Mouse (Mus musculus) spleen, adult 18-20 months (tissue): ENCODE measurements around the gene Cpvl.

ENCODE experiments used
- DNase-seq, 2 experiments: peaks; one replicate each; pipeline ENCODE4 v3.0.0; 2022; ENCODE audit warnings: mixed read lengths in 2 of 2

The Cpvl gene

GRCm38 (mm10) chr6:53931605-53932004 lies 46.9 kb downstream of the Cpvl start:
- DNase-seq: no peak

GRCm38 (mm10) chr6:53929858-53930257 lies 48.6 kb downstream of the Cpvl start:
- DNase-seq: no peak

- no peak for DNase-seq
These were observed 52.3 kb downstream of the Cpvl start for GRCm38 (mm10) chr6:53926197-53926596.

- DNase-seq: no peak
These were observed 53.3 kb downstream of the Cpvl start for GRCm38 (mm10) chr6:53925192-53925591.

GRCm38 (mm10) chr6:53920041-53920440 lies 58.4 kb downstream of the Cpvl start:
- no peak for DNase-seq

- no peak for DNase-seq
These were observed 61.4 kb downstream of the Cpvl start for GRCm38 (mm10) chr6:53917026-53917558.

- DNase-seq: no peak
These were observed 63.1 kb downstream of the Cpvl start for GRCm38 (mm10) chr6:53915347-53915746.

GRCm38 (mm10) chr6:53913151-53913550 lies 65.3 kb downstream of the Cpvl start:
- no peak for DNase-seq

- no peak for DNase-seq
These were observed 66.2 kb downstream of the Cpvl start for GRCm38 (mm10) chr6:53912112-53912782.

- DNase-seq: no peak
These were observed 68.5 kb downstream of the Cpvl start for GRCm38 (mm10) chr6:53909986-53910385.

- no peak for DNase-seq
These were observed 69.0 kb downstream of the Cpvl start for GRCm38 (mm10) chr6:53909446-53909845.

GRCm38 (mm10) chr6:53906871-53907270 lies 71.6 kb downstream of the Cpvl start:
- no peak for DNase-seq

- no peak for DNase-seq
These were observed 72.4 kb downstream of the Cpvl start for GRCm38 (mm10) chr6:53906051-53906462.

GRCm38 (mm10) chr6:53905576-53905975 lies 72.9 kb downstream of the Cpvl start:
- DNase-seq: no peak

- no peak for DNase-seq
These were observed 73.6 kb downstream of the Cpvl start for GRCm38 (mm10) chr6:53904703-53905395.

GRCm38 (mm10) chr6:53904186-53904585 lies 74.3 kb downstream of the Cpvl start:
- no peak for DNase-seq

GRCm38 (mm10) chr6:53901741-53902140 lies 76.7 kb downstream of the Cpvl start:
- DNase-seq: no peak

GRCm38 (mm10) chr6:53897872-53898464 lies 80.5 kb downstream of the Cpvl start:
- DNase-seq: no peak

GRCm38 (mm10) chr6:53897126-53897525 lies 81.3 kb downstream of the Cpvl start:
- DNase-seq: no peak

GRCm38 (mm10) chr6:53893731-53894130 lies 84.7 kb downstream of the Cpvl start:
- no peak for DNase-seq

GRCm38 (mm10) chr6:53891109-53891508 lies 87.4 kb downstream of the Cpvl start:
- no peak for DNase-seq

- no peak for DNase-seq
These were observed 93.5 kb downstream of the Cpvl start for GRCm38 (mm10) chr6:53884931-53885330.

- no peak for DNase-seq
These were observed 94.0 kb downstream of the Cpvl start for GRCm38 (mm10) chr6:53884496-53884895.

- DNase-seq: no peak
These were observed 95.1 kb downstream of the Cpvl start for GRCm38 (mm10) chr6:53883405-53883804.
